Mouse (Mus musculus) embryonic facial prominence, embryonic 12.5 days (tissue): ENCODE data around the gene Pate4. TPM values are rescaled to one million over a fixed set of nuclear protein-coding genes. Genes with fewer than 3 reads are reported as not detected.

Source experiments
- ATAC-seq: fragments of 200-750 bp; cut with Nextera tagmentation; 2 replicates; pipeline ENCODE4 v1.8.0; 2017; ENCODE audit not compliant: insufficient number of reproducible peaks, insufficient read depth, low FRiP score, low TSS enrichment
- H3K27ac ChIP-seq: fragments of 300-500 bp; sonication (generic); 2 replicates; pipeline ENCODE4 v1.5.1; 2016; ENCODE audit warnings: mild to moderate bottlenecking
- H3K27me3 ChIP-seq: fragments of 300-500 bp; sonication (generic); 2 replicates; pipeline ENCODE4 v1.6.1; 2016; ENCODE audit warnings: mild to moderate bottlenecking, moderate library complexity
- H3K36me3 ChIP-seq: fragments of 300-500 bp; sonication (generic); 2 replicates; pipeline ENCODE4 v1.6.1; 2016; ENCODE audit warnings: mild to moderate bottlenecking
- H3K4me1 ChIP-seq: fragments of 300-500 bp; sonication (generic); 2 replicates; pipeline ENCODE4 v1.6.1; 2016
- H3K4me2 ChIP-seq: fragments of 300-500 bp; sonication (generic); replicated peaks from 2 replicates; pipeline ENCODE4 v1.6.1; 2016; ENCODE audit warnings: mild to moderate bottlenecking, moderate library complexity
- H3K4me3 ChIP-seq: fragments of 300-500 bp; sonication (generic); 2 replicates; pipeline ENCODE4 v1.5.1; 2016; ENCODE audit warnings: mild to moderate bottlenecking
- H3K9ac ChIP-seq: fragments of 300-500 bp; sonication (generic); 2 replicates; pipeline ENCODE4 v1.6.1; 2016; ENCODE audit warnings: mild to moderate bottlenecking, moderate library complexity
- H3K9me3 ChIP-seq: fragments of 300-500 bp; sonication (generic); 2 replicates; pipeline ENCODE4 v1.6.1; 2016; ENCODE audit warnings: mild to moderate bottlenecking, moderate library complexity
- WGBS: fragments of 180-500 bp; shearing (Covaris S2); methylation state at CpG from one replicate; pipeline ENCODE4 v1.1.7; 2016; 5-methylcytosine and 5-hydroxymethylcytosine counted together
- polyA plus RNA-seq: library from polyadenylated mRNA; unstranded; fragments of >200 nt; fragmentation: Nextera tagmentation; extraction: Ambion mirVana; gene quantifications from 2 replicates; pipeline ENCODE4 v1.2.1, GENCODE M21; 2016

Pate4 gene
- polyA plus RNA-seq, 1 experiment from 2014 or later: not detected

- no peaks in the 10 kb centered on the region for H3K27me3 ChIP-seq
- H3K4me3 ChIP-seq: no peak overlapping the region
- H3K9ac ChIP-seq: no peak overlapping the region
- WGBS: 83% methylated on average over 3 of the region's 3 CpGs
- no peaks in the 10 kb centered on the region for H3K9me3 ChIP-seq
- H3K36me3 ChIP-seq: peaks cover 30% of the 10 kb centered on the region
- ATAC-seq: no peak
- H3K27ac ChIP-seq: no peak overlapping the region
- peaks cover 5% of the 10 kb centered on the region for H3K4me1 ChIP-seq
- H3K4me2 ChIP-seq: no peak overlapping the region
These were observed 43.7 kb downstream of the Pate4 start for GRCm38 (mm10) chr9:35567995-35568394.

- Histone ChIP-seq H3K36me3 (peaks cover 41% of the 10 kb centered on the region), H3K4me1 (peaks cover 12% of the 10 kb centered on the region), H3K9me3 (no peaks in the 10 kb centered on the region), H3K27ac (no peak overlapping the region), H3K4me3 (no peak overlapping the region), H3K27me3 (no peaks in the 10 kb centered on the region), H3K9ac (no peak overlapping the region), H3K4me2 (no peak overlapping the region)
- 92% methylated on average over 5 of the region's 5 CpGs for WGBS
- no peak for ATAC-seq
These were observed 47.1 kb downstream of the Pate4 start for GRCm38 (mm10) chr9:35564536-35565240.

- H3K36me3 ChIP-seq: peaks cover 33% of the 10 kb centered on the region
- H3K4me2 ChIP-seq: no peak overlapping the region
- H3K9ac ChIP-seq: no peak overlapping the region
- no peak overlapping the region for H3K27ac ChIP-seq
- no peak for ATAC-seq
- H3K27me3 ChIP-seq: no peaks in the 10 kb centered on the region
- 86% methylated on average over 6 of the region's 6 CpGs for WGBS
- no peak overlapping the region for H3K4me3 ChIP-seq
- no peaks in the 10 kb centered on the region for H3K9me3 ChIP-seq
- peaks cover 16% of the 10 kb centered on the region for H3K4me1 ChIP-seq
These were observed 50.2 kb downstream of the Pate4 start for GRCm38 (mm10) chr9:35561583-35561982.

GRCm38 (mm10) chr9:35561076-35561475, 50.7 kb downstream of the Pate4 start:
- ATAC-seq: no peak
- H3K27me3 ChIP-seq: no peaks in the 10 kb centered on the region
- H3K4me2 ChIP-seq: no peak overlapping the region
- peaks cover 28% of the 10 kb centered on the region for H3K36me3 ChIP-seq
- H3K9ac ChIP-seq: no peak overlapping the region
- no peak overlapping the region for H3K27ac ChIP-seq
- no peak overlapping the region for H3K4me3 ChIP-seq
- H3K4me1 ChIP-seq: peaks cover 16% of the 10 kb centered on the region
- no peaks in the 10 kb centered on the region for H3K9me3 ChIP-seq
- 94% methylated on average over 11 of the region's 11 CpGs for WGBS

- Histone ChIP-seq H3K27me3 (no peaks in the 10 kb centered on the region), H3K4me1 (peaks cover 16% of the 10 kb centered on the region), H3K27ac (peak overlapping the region; percentile 75), H3K9ac (peak overlapping the region; percentile 71), H3K36me3 (peaks cover 11% of the 10 kb centered on the region), H3K9me3 (no peaks in the 10 kb centered on the region), H3K4me3 (peak overlapping the region; percentile 71), H3K4me2 (peak overlapping the region; percentile 97)
- 2% methylated on average over 31 of the region's 31 CpGs for WGBS
- ATAC-seq: peak; percentile 88
These were observed 52.5 kb downstream of the Pate4 start for GRCm38 (mm10) chr9:35559009-35559890.

GRCm38 (mm10) chr9:35558257-35559008, 53.3 kb downstream of the Pate4 start, which contains the start of the genes Ddx25 and Pus3:
Ddx25 (minus strand) TSS chr9:35558528.
Pus3 (plus strand) TSS chr9:35558595.
- 1% methylated on average over 58 of the region's 59 CpGs for WGBS
- peaks cover 11% of the 10 kb centered on the region for H3K36me3 ChIP-seq
- no peaks in the 10 kb centered on the region for H3K27me3 ChIP-seq
- H3K4me1 ChIP-seq: peaks cover 16% of the 10 kb centered on the region
- H3K4me3 ChIP-seq: peak within 1 kb of the TSS; percentile 71
- ATAC-seq: peak; percentile 72
- H3K4me2 ChIP-seq: peak within 1 kb of the TSS; percentile 97
- peak within 1 kb of the TSS; percentile 71 for H3K9ac ChIP-seq
- H3K27ac ChIP-seq: peak within 1 kb of the TSS; percentile 75
- H3K9me3 ChIP-seq: no peaks in the 10 kb centered on the region

Other genes starting within 250 kb of the Pate4 start
- gene Cdon, start 190.8 kb downstream of the Pate4 start, polyA plus RNA-seq: 18.3 and 20.8 TPM in 2 replicates
- not detected in 2 replicates for gene Gm1113, start 93.7 kb downstream of the Pate4 start, polyA plus RNA-seq
- 6.2 and 6.4 TPM in 2 replicates for gene Ddx25, start 53.4 kb downstream of the Pate4 start, polyA plus RNA-seq
- gene Pus3, start 53.3 kb downstream of the Pate4 start, polyA plus RNA-seq: 20.9 and 21.4 TPM in 2 replicates
- gene Pate2, start 41.7 kb downstream of the Pate4 start, polyA plus RNA-seq: 1.2 and 1.3 TPM in 2 replicates
- gene Hyls1, start 41.5 kb downstream of the Pate4 start, polyA plus RNA-seq: 20.3 and 23.6 TPM in 2 replicates
- gene Pate3, start 36.3 kb upstream of the Pate4 start, polyA plus RNA-seq: not detected in 2 replicates
- not detected in 2 replicates for gene Pate1, start 75.4 kb upstream of the Pate4 start, polyA plus RNA-seq
- gene Gm17677, start 129.1 kb upstream of the Pate4 start, polyA plus RNA-seq: not detected in 2 replicates
- not detected in 2 replicates for gene Gm17727, start 166.2 kb upstream of the Pate4 start, polyA plus RNA-seq
- gene Gm27235, start 178.2 kb upstream of the Pate4 start, polyA plus RNA-seq: not detected in 2 replicates
- gene D730048I06Rik, start 178.2 kb upstream of the Pate4 start, polyA plus RNA-seq: not detected in 2 replicates
- gene 9230110F15Rik, start 232.2 kb upstream of the Pate4 start, polyA plus RNA-seq: not detected in 2 replicates